Mouse (Mus musculus) layer of hippocampus, adult 8-10 months (tissue): ENCODE results near the gene Zfp704. TPM values are rescaled to one million over a fixed set of nuclear protein-coding genes. Genes with fewer than 3 reads are reported as not detected.
A peak's percentile ranks its signal among the peaks of the same experiment; 100 is the strongest.

Experiments used
- DNase-seq, 2 experiments: peaks; one replicate each; pipeline ENCODE4 v3.0.0; 2022; ENCODE audit warnings: low spot score in 2 of 2
- total RNA-seq, 4 experiments: library from RNA; stranded (reverse); gene quantifications; 2 replicates each; pipeline ENCODE4 v1.2.4; 2022

Gene Zfp704
- total RNA-seq, 4 experiments from 2014 or later = 25.7 to 32.4 (median 29.3) TPM

GRCm38 (mm10) chr3:9466287-9466686, 143.6 kb downstream of the Zfp704 start:
- peak; percentile 25 to 56 for DNase-seq

GRCm38 (mm10) chr3:9465731-9466130, 144.2 kb downstream of the Zfp704 start:
- no peak for DNase-seq

DNA sequence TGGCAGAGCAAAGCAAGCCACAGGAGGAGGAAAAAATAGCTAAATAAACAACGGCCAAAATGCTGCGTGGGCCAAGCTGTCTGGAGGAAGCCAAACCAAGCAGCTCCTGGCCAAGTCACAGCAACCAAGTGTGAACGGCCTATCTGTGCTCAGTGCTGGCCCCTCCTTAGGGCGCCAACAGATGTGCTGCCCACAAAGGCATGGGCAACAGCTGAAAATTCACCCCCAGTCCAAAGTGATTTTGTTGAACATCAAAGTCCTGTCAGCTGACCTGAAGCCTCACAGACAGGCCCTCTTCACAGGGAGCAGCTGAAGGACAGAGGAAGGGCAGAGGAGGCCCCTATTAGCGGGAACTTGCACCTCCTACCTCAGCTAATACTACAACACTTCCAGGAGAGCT, 148.2 kb downstream of the Zfp704 start:
- DNase-seq = peak in 1 of 2 experiments; percentile 30

GRCm38 (mm10) chr3:9460284-9460683, 149.6 kb downstream of the Zfp704 start:
- DNase-seq = no peak

DNA sequence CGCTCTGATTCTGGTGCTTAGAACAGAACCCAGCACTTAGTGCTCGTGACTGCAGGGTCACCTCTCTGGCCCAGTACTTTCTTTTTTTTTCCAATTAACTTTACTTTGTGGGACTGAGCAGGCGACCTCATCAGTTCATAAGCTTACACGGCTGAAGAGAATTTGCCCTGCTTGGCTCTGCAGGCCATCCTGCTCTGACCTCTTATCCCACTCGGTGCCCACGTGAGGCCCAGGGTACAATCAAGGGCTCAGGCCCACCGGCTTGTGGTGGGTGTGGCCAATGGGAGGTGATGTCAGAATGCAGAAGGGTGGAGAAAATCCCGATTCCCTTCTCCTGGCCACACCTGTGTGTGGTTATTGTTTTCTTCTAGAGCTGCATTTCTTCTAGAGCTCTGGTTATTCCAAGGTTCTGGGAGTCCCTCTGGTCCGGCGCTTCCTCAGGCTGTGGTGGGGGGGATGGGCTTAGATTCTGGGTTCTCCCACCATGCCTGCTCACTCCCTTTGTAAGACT, 153.4 kb downstream of the Zfp704 start:
- DNase-seq = no peak

DNA sequence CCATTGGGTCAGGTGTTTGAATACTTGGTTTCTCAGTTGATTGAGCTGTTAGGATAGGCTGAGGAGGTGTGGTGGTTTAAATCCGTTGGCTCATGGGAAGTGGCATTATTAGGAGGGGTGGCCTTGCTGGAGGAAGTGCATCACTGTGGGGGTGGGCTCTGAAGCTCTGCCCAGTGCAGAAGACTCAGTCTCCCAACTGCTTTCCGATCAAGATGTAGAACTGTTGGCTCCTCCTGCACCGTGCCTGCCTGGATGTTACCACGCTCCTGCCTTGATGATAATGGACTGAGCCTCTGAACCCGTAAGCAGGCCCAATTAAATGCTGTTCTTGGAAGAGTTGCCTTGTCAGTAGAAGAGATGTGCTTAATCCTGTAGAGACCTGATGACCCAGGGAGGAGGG, 154.5 kb downstream of the Zfp704 start:
- no peak for DNase-seq

DNA sequence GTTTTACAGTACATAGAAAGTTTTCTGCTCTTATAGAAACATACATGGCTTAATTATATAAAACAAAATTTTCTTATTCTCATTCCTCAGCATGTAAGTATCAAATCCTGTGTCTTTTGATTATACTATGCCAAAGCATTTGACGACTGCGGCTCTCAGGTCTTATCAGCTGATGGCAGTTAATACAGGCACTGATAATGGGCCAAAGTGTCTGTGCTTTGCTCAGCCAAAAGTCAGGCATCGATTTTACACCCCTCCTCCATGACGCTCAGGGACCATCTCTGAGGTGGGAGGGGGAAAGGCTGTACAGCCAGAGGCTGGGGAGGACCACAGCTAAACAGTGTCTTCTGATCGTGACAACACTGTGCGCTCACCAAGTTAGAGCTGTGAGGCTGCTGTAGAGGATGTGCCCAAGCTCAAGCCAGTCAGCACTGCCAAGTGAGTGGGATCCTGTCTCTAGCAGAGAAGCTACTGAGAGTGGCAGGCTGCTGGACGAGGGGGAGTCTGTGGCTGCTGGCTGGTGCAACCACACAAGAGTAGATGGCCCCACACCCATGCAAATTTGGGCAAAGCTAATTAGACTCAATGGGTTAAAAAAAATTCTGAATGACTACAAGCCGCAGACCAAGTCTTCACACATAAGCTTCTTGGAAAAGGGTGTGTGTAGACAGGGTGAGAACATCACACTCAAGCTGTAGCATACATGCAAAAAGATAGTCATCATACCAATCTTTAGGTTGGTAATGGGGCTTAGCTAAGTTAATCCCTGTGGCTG, 155.1 kb downstream of the Zfp704 start:
- peak in 1 of 2 experiments; percentile 28 for DNase-seq

GRCm38 (mm10) chr3:9450521-9450920, 159.4 kb downstream of the Zfp704 start:
- no peak for DNase-seq

- no peak for DNase-seq
Measured at GRCm38 (mm10) chr3:9449261-9450007, 160.5 kb downstream of the Zfp704 start.

- DNase-seq = no peak
Measured at GRCm38 (mm10) chr3:9448541-9448940, 161.3 kb downstream of the Zfp704 start.

DNA sequence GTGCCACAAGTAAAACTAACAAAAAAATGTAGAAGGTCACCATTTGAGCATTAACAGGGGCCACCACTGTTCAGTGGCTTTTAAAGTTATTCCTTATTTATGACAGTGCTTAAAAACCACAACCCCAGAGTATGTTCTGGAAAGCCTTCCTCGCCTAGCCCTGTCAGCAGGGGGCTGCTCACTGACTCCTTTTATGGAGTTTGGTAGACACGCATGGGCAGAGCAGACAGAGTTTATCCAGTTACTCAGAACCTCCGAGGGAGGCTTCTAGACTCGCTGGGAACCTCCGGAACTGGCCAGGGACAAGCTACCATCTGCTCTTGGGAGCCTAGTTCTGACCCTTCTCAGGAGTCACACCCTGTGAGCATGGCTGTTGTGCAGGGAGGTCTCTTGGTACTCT, 165.3 kb downstream of the Zfp704 start:
- no peak for DNase-seq

DNA sequence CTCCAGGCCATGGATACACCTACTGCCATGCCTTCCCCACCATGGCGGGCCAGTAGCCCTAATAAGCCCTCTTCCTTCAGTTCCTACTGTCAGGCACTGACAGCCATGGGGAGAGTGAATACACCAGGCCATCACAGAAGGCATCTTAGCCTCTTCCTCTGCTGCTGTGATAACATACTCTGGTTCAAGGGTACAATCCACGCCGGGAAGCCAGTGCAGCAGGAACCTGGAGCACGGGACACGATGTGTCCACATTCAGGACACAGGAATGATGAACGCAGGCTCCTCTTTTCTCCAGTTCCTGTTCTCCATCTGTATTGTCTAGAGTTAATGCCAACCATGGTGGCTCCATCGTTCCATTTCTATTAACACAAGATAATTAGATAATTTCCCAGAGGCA, 165.9 kb downstream of the Zfp704 start:
- no peak for DNase-seq

DNA sequence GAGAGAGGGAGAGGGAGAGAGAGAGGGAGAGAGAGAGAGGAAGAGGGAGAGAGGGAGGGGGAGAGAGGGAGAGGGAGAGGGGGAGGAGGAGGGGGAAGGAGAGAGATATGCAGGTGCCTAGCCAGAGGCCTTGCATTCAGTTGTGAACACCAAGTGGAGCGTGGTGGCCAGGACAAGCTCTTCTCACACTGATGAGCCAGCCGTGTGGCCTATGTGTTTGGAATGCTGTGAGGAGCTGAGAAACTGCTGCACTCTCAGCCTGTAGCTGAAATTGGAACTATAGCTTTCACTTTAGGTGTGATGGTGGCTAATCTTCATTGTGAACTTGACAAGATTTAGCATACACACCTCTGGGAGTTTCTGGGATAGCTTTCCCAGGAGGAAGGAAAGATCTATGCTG, 166.4 kb downstream of the Zfp704 start:
- DNase-seq = no peak

DNA sequence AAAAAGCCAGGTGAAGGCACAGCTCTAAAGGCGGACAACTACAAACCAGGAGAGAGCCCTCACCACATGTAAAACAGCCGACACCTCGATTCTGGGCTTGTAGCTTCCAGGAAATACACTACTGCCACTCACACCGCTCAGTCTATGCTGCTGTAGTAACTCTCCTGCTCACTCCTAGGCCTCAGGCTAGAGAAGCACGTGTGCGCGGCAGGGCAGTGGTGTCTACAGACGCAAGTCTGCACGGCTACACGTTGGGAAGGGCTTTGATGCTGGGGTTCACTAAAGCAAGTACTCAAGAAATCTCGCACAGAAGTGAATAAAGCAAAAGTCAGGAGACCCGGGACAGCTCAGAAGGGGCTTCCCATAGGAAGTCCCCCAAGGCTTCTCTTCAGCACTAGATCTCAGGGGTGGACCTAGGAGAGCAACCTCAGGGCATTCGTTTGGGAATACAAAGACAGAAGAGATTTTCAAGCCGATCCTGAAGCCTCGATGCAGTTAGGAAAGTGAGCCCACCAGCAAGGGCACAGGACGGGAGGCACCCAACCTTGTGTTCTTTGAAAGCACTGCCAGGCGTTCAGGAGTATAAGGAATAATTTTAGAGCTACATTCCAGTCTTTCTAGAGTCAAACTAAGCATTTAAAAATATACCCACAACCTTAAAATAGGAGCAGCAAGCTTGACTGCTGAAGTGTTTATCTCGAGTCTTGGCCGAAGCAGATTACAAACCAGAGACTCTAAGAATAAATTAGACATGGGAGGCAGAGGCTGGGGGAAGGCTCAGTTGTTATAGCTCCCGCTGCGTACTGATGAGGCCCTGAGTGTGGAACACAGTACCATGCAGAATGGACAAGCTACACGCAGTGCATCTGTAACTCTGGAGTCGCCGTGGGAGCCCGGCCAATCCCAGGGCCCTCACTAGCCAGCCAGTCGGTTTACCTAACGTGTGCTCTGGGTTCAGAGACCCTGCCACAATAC, 168.0 kb downstream of the Zfp704 start:
- DNase-seq = no peak

- no peak for DNase-seq
Measured at GRCm38 (mm10) chr3:9440466-9440865, 169.4 kb downstream of the Zfp704 start.

DNA sequence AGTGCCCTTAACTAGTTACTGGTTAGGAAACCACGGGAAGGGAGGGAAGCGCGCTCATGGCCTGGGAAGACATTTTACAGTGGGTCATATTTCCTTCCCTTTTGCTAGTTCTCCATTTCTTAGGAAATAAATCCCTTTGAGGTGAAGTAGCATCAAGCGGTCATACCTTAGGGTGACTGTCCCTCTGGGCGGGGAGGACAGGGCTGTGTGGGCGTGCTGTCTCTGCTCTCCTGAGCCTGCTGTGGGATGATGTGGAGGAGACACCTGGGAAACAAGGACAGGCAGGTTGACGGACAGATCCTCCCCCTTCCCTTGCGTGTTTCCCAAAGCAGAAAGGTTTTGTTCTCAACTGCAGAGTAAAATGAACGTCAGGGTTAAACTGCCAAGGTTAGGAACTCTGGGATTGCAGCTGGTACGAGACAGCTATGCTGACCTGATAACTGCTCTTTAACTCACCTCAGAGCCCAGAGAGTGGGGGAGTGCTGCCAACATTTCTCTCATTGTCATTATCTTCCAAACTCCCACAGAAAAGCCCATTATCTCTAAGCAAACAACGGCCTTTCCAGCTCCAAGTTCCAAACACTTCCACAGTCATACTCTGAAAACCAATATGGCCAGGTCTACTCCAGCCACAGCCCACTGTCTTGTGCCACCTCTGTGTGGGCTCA, 170.1 kb downstream of the Zfp704 start:
- no peak for DNase-seq

GRCm38 (mm10) chr3:9436256-9436655, 173.6 kb downstream of the Zfp704 start:
- DNase-seq = no peak

DNA sequence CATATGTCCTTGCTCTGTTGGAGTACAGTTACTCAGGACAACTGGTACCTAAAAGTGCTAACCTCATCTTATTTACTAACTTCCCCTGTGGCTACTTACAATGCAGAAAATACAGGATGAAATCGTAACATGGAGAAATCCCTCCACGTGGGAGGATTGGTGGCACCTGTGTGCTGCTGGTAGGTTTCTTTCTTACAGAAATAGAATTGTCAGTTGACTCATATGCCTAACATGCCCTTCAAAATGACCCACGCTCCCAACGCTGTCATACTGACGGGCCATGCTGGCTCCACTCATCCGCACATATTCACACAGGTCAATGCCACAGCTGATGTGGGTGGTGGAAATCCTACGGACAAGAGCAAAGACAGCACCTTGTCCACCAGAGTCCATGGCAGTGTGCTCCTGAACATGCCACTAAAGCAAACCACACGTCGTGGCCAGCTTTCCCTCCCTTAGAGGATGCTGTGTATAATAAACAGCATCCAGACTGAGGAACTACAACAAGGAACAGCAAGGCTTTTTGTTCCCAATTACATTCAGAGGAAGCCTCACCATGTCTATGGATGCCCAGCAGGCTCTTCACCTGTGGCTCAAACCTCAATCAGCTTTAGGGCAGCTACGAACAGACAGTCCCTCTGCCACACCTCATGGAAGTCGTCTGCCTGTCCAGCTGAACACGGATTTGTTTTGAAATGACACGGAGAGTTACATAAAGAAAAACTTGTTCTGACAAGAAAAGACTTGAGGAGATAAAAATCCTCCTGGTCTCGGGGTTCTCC, 175.3 kb downstream of the Zfp704 start:
- DNase-seq = no peak

GRCm38 (mm10) chr3:9432796-9433526, 176.9 kb downstream of the Zfp704 start:
- no peak for DNase-seq
